Mouse (Mus musculus) Patski (cell line): Measurements from ENCODE around the gene Olfr1458. TPM values are rescaled to one million over a fixed set of nuclear protein-coding genes. Genes with fewer than 3 reads are reported as not detected.

ENCODE experiments used
- ATAC-seq: fragments of 100-300 bp; one replicate; pipeline ENCODE4 v1.8.0; 2021
- CTCF ChIA-PET: fragments of 350-600 bp; sonication (Branson Sonifier 250); formaldehyde crosslinking; loops from one replicate; lab custom pipeline; 2022; ENCODE audit warnings: inconsistent platforms; lab: Charles Lee
- POLR2A ChIA-PET: fragments of 350-600 bp; sonication (Branson Sonifier 250); formaldehyde crosslinking; loops from one replicate; lab custom pipeline; 2022; ENCODE audit warnings: antibody characterized with exemption, inconsistent platforms; lab: Charles Lee
- DNase-seq: peaks from one replicate; pipeline ENCODE4 v3.0.0-alpha.2; 2011; ENCODE audit warnings: low read depth, low spot score
- H3K27me3 ChIP-seq: fragments of 371-371 bp; one replicate; pipeline ENCODE4 v1.5.1; 2021
- CTCF ChIP-seq: fragments of 100-300 bp; IDR thresholded peaks from one replicate; pipeline ENCODE4 v1.5.1; 2021
- in situ Hi-C: fragments of 300-500 bp; cut with MboI; formaldehyde crosslinking; loops from 3 replicates; pipeline ENCODE4 v1.11.1; 2018; ENCODE audit warnings: low pct_unique_long_range_greater_than_20kb, mixed read lengths
- polyA plus RNA-seq: library from polyadenylated mRNA; unstranded; gene quantifications from one replicate; pipeline ENCODE4 v1.2.3, GENCODE M21; 2021

Gene Olfr1458
- polyA plus RNA-seq = not detected

GRCm38 (mm10) chr19:13106675-13107074 lies at the start of gene Olfr1458:
TSS of gene Olfr1458 (minus strand) at chr19:13106775.
- H3K27me3 ChIP-seq = no peaks in the 10 kb centered on the region
- TF ChIP-seq CTCF = no peak
- in situ Hi-C loops = no loop called here
- POLR2A ChIA-PET = no interaction called here
- ATAC-seq = no peak
- CTCF ChIA-PET = no interaction called here
- DNase-seq = no peak

GRCm38 (mm10) chr19:13149449-13149848 lies 42.9 kb upstream of the Olfr1458 start, which contains the start of gene Olfr1459:
TSS of gene Olfr1459 (minus strand) at chr19:13149549.
- CTCF ChIA-PET = interaction anchor here (1.0 kb wide), 1 partner anchor 45 kb away, joined by 3 read pairs; no protein-coding TSS in a partner anchor
- DNase-seq = no peak
- POLR2A ChIA-PET = no interaction called here
- in situ Hi-C loops = no loop called here
- no peaks in the 10 kb centered on the region for H3K27me3 ChIP-seq
- TF ChIP-seq CTCF = no peak
- no peak for ATAC-seq

GRCm38 (mm10) chr19:13097791-13098190 lies 8.8 kb downstream of the Olfr1458 start, which contains the start of gene Olfr1457:
TSS of gene Olfr1457 (minus strand) at chr19:13097891.
- no peak for TF ChIP-seq CTCF
- no peak for ATAC-seq
- DNase-seq = no peak
- peaks cover 4% of the 10 kb centered on the region for H3K27me3 ChIP-seq
- in situ Hi-C loops = no loop called here
- CTCF ChIA-PET = no interaction called here
- POLR2A ChIA-PET = no interaction called here

- DNase-seq (no peak), ATAC-seq (no peak)
- peaks cover 4% of the 10 kb centered on the region for H3K27me3 ChIP-seq
- TF ChIP-seq CTCF = no peak
- ChIA-PET CTCF (no interaction called here), POLR2A (no interaction called here)
- in situ Hi-C loops = no loop called here
These were observed 12.7 kb downstream of the Olfr1458 start for GRCm38 (mm10) chr19:13093908-13094307.

- POLR2A ChIA-PET = no interaction called here
- ATAC-seq (no peak), DNase-seq (no peak)
- H3K27me3 ChIP-seq = peaks cover 4% of the 10 kb centered on the region
- CTCF ChIA-PET = no interaction called here
- no peak for TF ChIP-seq CTCF
- in situ Hi-C loops = no loop called here
These were observed 46.3 kb downstream of the Olfr1458 start, which contains the start of gene Olfr1454 for GRCm38 (mm10) chr19:13060310-13060709. TSS of gene Olfr1454 (plus strand) at chr19:13060610.

Other genes with a start within 250 kb of the Olfr1458 start
- not detected for gene Olfr1444, start 249.5 kb downstream of the Olfr1458 start, polyA plus RNA-seq
- gene Olfr1445, start 222.9 kb downstream of the Olfr1458 start, polyA plus RNA-seq = not detected
- gene Olfr1446, start 213.3 kb downstream of the Olfr1458 start, polyA plus RNA-seq = not detected
- gene Olfr1447, start 203.0 kb downstream of the Olfr1458 start, polyA plus RNA-seq = not detected
- gene Olfr1448, start 182.4 kb downstream of the Olfr1458 start, polyA plus RNA-seq = not detected
- not detected for gene Olfr1449, start 175.9 kb downstream of the Olfr1458 start, polyA plus RNA-seq
- gene Olfr1450, start 156.5 kb downstream of the Olfr1458 start, polyA plus RNA-seq = not detected
- not detected for gene Olfr1451, start 111.8 kb downstream of the Olfr1458 start, polyA plus RNA-seq
- gene Olfr1453, start 78.4 kb downstream of the Olfr1458 start, polyA plus RNA-seq = not detected
- not detected for gene Olfr1454, start 46.2 kb downstream of the Olfr1458 start, polyA plus RNA-seq
- not detected for gene Olfr1457, start 8.9 kb downstream of the Olfr1458 start, polyA plus RNA-seq
- gene Olfr1459, start 42.8 kb upstream of the Olfr1458 start, polyA plus RNA-seq = 0.03 TPM
- gene Olfr1461, start 56.2 kb upstream of the Olfr1458 start, polyA plus RNA-seq = not detected
- not detected for gene Olfr1462, start 79.0 kb upstream of the Olfr1458 start, polyA plus RNA-seq
- gene Olfr1463, start 124.6 kb upstream of the Olfr1458 start, polyA plus RNA-seq = not detected
- not detected for gene Olfr1465, start 208.8 kb upstream of the Olfr1458 start, polyA plus RNA-seq
- not detected for gene Olfr1466, start 232.1 kb upstream of the Olfr1458 start, polyA plus RNA-seq